In genomic region chr9:14854585-14854984, GRCm38 (mm10) we compare ENCODE assay signal across 27 mouse cellular contexts. TPM values are rescaled to one million over a fixed set of nuclear protein-coding genes. Genes with fewer than 3 reads are reported as not detected.
DNase-seq lines count a peak whose midpoint lies in the region.
"Had no signal": no experiment of that assay in that cellular context is flagged by ENCODE, and none has a peak within 500 bp of the region (broad histone marks: within the 10 kb centered on the region; RNA-seq: fewer than 3 reads in every experiment).

No protein-coding gene starts in this region.

- no peaks in the 10 kb centered on the region for H3K4me1 ChIP-seq in heart, embryonic 10.5 days
- H3K4me1 ChIP-seq: liver, embryonic 12.5 days had no signal

- intact Hi-C loops in left cerebral cortex, postnatal 4 days (cut with DNase I), result no loop called here

- peak; percentile 45 for DNase-seq in heart, embryonic 10.5 days (ENCODE audit: low spot score)
- DNase-seq in heart, adult 18-20 months, result no peak
- DNase-seq in left cerebral cortex, postnatal 4 days, result peak; percentile 22
- no peak for DNase-seq in left cerebral cortex, adult 8-10 months (ENCODE audit: low spot score in 2 of 2)
- DNase-seq in thymus, postnatal 4 days, result peak; percentile 54
- no peak for DNase-seq in thymus, postnatal 36 days
- DNase-seq in urinary bladder, postnatal 10 days (ENCODE audit: low spot score), result no peak
- DNase-seq: adrenal gland, adult 2 months; cerebellum, adult 9-11 months; gastrocnemius, postnatal 36 days; heart, postnatal 10 days; kidney, adult 8-10 months; kidney, postnatal 25 days; layer of hippocampus, adult 9-11 months; lung, adult 2 months; lung, postnatal 36 days; retina, postnatal 1 day; thymus, adult 2 months had no signal

- peaks cover 35% of the 10 kb centered on the region for H3K27me3 ChIP-seq in heart, embryonic 10.5 days (ENCODE audit: insufficient read depth, poor library complexity, severe bottlenecking)
- H3K27me3 ChIP-seq: CH12.LX had no signal

- no peak overlapping the region for H3K27ac ChIP-seq in heart, embryonic 10.5 days
- H3K27ac ChIP-seq: embryonic facial prominence, embryonic 13.5 days; forebrain, embryonic 15.5 days; left cerebral cortex, adult 2 months; limb, embryonic 12.5 days; liver, embryonic 12.5 days; stomach, embryonic 15.5 days had no signal

- H3K36me3 ChIP-seq in heart, embryonic 10.5 days, result no peaks in the 10 kb centered on the region
- H3K36me3 ChIP-seq: embryonic facial prominence, embryonic 13.5 days; forebrain, embryonic 15.5 days; limb, embryonic 12.5 days; liver, embryonic 12.5 days; stomach, embryonic 15.5 days had no signal

- 84% methylated on average over 4 of the region's 4 CpGs for WGBS in heart, embryonic 10.5 days

- H3K4me3 ChIP-seq in heart, embryonic 10.5 days, result no peak overlapping the region
- H3K4me3 ChIP-seq: embryonic facial prominence, embryonic 13.5 days; forebrain, embryonic 15.5 days; left cerebral cortex, adult 2 months; limb, embryonic 12.5 days; liver, embryonic 12.5 days; myocyte; stomach, embryonic 15.5 days had no signal

- no peaks in the 10 kb centered on the region for H3K9me3 ChIP-seq in heart, embryonic 10.5 days
- H3K9me3 ChIP-seq: embryonic facial prominence, embryonic 13.5 days; forebrain, embryonic 15.5 days; liver, embryonic 12.5 days; stomach, embryonic 15.5 days had no signal

RNA-seq across cellular contexts. Expression of gene Gpr83, which starts 5.4 kb away (rescaled TPM):
- polyA plus RNA-seq in heart, embryonic 10.5 days (2016; fragmentation: Nextera tagmentation; extraction: Ambion mirVana), result not detected in 2 replicates
- not detected for total RNA-seq in heart, adult 18-20 months (2021)
- total RNA-seq in left cerebral cortex, postnatal 4 days (2021), result 1 to 10 TPM; 1.8 to 2.8 TPM
- total RNA-seq in left cerebral cortex, adult 8-10 months (2022), result 10 to 100 TPM; 29.1 to 36.2 (median 31.5) TPM
- total RNA-seq: adrenal gland, adult 2 months; CH12.LX; gastrocnemius, postnatal 36 days had no signal
- polyA plus RNA-seq: heart, embryonic 11.5 days; myocyte had no signal

RNA-seq across cellular contexts. Expression of gene Izumo1r, which starts 49.2 kb away (rescaled TPM):
- polyA plus RNA-seq in heart, embryonic 10.5 days (2016; fragmentation: Nextera tagmentation; extraction: Ambion mirVana), result 0.10 TPM in 1 of 2 replicates, not detected in the other
- total RNA-seq in heart, adult 18-20 months (2021), result 1 to 10 TPM in 1 of 2 experiments, not detected in 1; 1.0 TPM
- not detected for total RNA-seq in left cerebral cortex, postnatal 4 days (2021)
- not detected for total RNA-seq in left cerebral cortex, adult 8-10 months (2022)
- total RNA-seq: adrenal gland, adult 2 months; CH12.LX; gastrocnemius, postnatal 36 days; heart, postnatal 10 days; left cerebral cortex, adult 2 months had no signal
- polyA plus RNA-seq: forebrain, embryonic 15.5 days; heart, embryonic 11.5 days; limb, embryonic 12.5 days; liver, embryonic 12.5 days; myocyte; stomach, embryonic 15.5 days had no signal

Comparison
In these comparisons a context has a peak if more than half of its experiments do, and no peak if none do; other contexts are left out.
1. DNase-seq: peak in heart, embryonic 10.5 days (single experiment), left cerebral cortex, postnatal 4 days (single experiment) and thymus, postnatal 4 days (single experiment); none in heart, adult 18-20 months (0 of 2), left cerebral cortex, adult 8-10 months (0 of 2), thymus, postnatal 36 days (0 of 2) and urinary bladder, postnatal 10 days (single experiment).
2. RNA of gene Gpr83, which starts 5.4 kb away (total RNA-seq): 29.1 to 36.2 TPM in left cerebral cortex, adult 8-10 months; 1.8 to 2.8 TPM in left cerebral cortex, postnatal 4 days and not detected in heart, adult 18-20 months; every median in the first group is over 4 times any median in the second.